Mouse (Mus musculus) forebrain, postnatal 0 days (tissue): ENCODE data around the gene Taf1d. TPM values are rescaled to one million over a fixed set of nuclear protein-coding genes. Genes with fewer than 3 reads are reported as not detected.

Source experiments
- ATAC-seq: fragments of 200-750 bp; cut with Nextera tagmentation; 2 replicates; pipeline ENCODE4 v1.8.0; 2017; ENCODE audit warnings: mild to moderate bottlenecking, moderate library complexity
- DNase-seq: peaks from one replicate; pipeline ENCODE4 v3.0.0-alpha.2; 2015
- H3K27ac ChIP-seq: fragments of 300-500 bp; sonication (generic); 2 replicates; pipeline ENCODE4 v1.5.1; 2014; ENCODE audit warnings: low read depth, mild to moderate bottlenecking, antibody characterized with exemption, low read length, moderate library complexity, mixed read lengths
- H3K27me3 ChIP-seq: fragments of 300-500 bp; sonication (generic); 2 replicates; pipeline ENCODE4 v1.6.1; 2014; ENCODE audit warnings: mild to moderate bottlenecking, low read length, mixed read lengths; ENCODE audit not compliant: insufficient read depth
- H3K36me3 ChIP-seq: fragments of 300-500 bp; sonication (generic); 2 replicates; pipeline ENCODE4 v1.6.1; 2014; ENCODE audit warnings: mild to moderate bottlenecking, moderate library complexity; ENCODE audit not compliant: insufficient read depth
- H3K4me1 ChIP-seq: fragments of 300-500 bp; sonication (generic); 2 replicates; pipeline ENCODE4 v1.6.1; 2014; ENCODE audit warnings: antibody characterized with exemption; ENCODE audit not compliant: insufficient read depth
- H3K4me2 ChIP-seq: fragments of 300-500 bp; sonication (generic); 2 replicates; pipeline ENCODE4 v1.6.1; 2014; ENCODE audit warnings: low read depth, mild to moderate bottlenecking, moderate library complexity
- H3K4me3 ChIP-seq: fragments of 300-500 bp; sonication (generic); 2 replicates; pipeline ENCODE4 v1.5.1; 2014; ENCODE audit warnings: low read depth, low read length, mixed read lengths
- H3K9ac ChIP-seq: fragments of 300-500 bp; sonication (generic); 2 replicates; pipeline ENCODE4 v1.6.1; 2014; ENCODE audit warnings: mild to moderate bottlenecking
- H3K9me3 ChIP-seq: fragments of 300-500 bp; sonication (generic); 2 replicates; pipeline ENCODE4 v1.6.1; 2016; ENCODE audit warnings: low read length
- CTCF ChIP-seq: sonication (generic); IDR thresholded peaks from 2 replicates; pipeline ENCODE4 v1.5.1; 2016; ENCODE audit warnings: antibody characterized with exemption, control low read depth, low read depth
- WGBS: fragments of 180-500 bp; shearing (Covaris S2); extraction: QIAGEN DNeasy Blood & Tissue Kit; methylation state at CpG from one replicate; pipeline ENCODE4 v1.1.7; 2014; 5-methylcytosine and 5-hydroxymethylcytosine counted together
- polyA plus RNA-seq: library from polyadenylated mRNA; unstranded; fragments of >200 nt; fragmentation: Nextera tagmentation; extraction: Ambion mirVana; gene quantifications from 2 replicates; pipeline ENCODE4 v1.2.1, GENCODE M21; 2015
- total RNA-seq: library from RNA; depleted of rRNA; stranded (reverse); fragments of >200 nt; gene quantifications from 2 replicates; pipeline ENCODE4 v1.2.3, GENCODE M21; 2014; rRNA removed

Gene Taf1d
- 80.7 and 96.7 TPM in 2 replicates for total RNA-seq
- 43.6 and 48.2 TPM in 2 replicates for polyA plus RNA-seq

GRCm38 (mm10) chr9:15305503-15306397 lies at the start of gene Taf1d:
Gene Taf1d, plus strand, starts transcription at chr9:15306214.
- DNase-seq = peak; percentile 95
- peak; percentile 98 for ATAC-seq
- Histone ChIP-seq H3K27ac (peak within 1 kb of the TSS; percentile 90), H3K36me3 (peaks cover 17% of the 10 kb centered on the region), H3K4me1 (peaks cover 15% of the 10 kb centered on the region), H3K4me3 (peak within 1 kb of the TSS; percentile 84), H3K4me2 (peak within 1 kb of the TSS; percentile 83), H3K27me3 (no peaks in the 10 kb centered on the region), H3K9ac (peak within 1 kb of the TSS; percentile 92), H3K9me3 (no peaks in the 10 kb centered on the region)
- no peak for TF ChIP-seq CTCF
- 14% methylated on average over 45 of the region's 45 CpGs for WGBS

GRCm38 (mm10) chr9:15256214-15256613 lies 49.8 kb upstream of the Taf1d start:
- no peak for TF ChIP-seq CTCF
- H3K9ac ChIP-seq = no peak overlapping the region
- no peak overlapping the region for H3K4me3 ChIP-seq
- H3K27ac ChIP-seq = no peak overlapping the region
- no peaks in the 10 kb centered on the region for H3K9me3 ChIP-seq
- peaks cover 19% of the 10 kb centered on the region; the same call in 1 of the 2 replicates for H3K36me3 ChIP-seq
- WGBS = 83% methylated on average over 3 of the region's 3 CpGs
- H3K4me1 ChIP-seq = no peaks in the 10 kb centered on the region
- DNase-seq (no peak), ATAC-seq (no peak)
- H3K27me3 ChIP-seq = no peaks in the 10 kb centered on the region
- no peak overlapping the region for H3K4me2 ChIP-seq

- no peak for DNase-seq
- Histone ChIP-seq H3K4me1 (no peaks in the 10 kb centered on the region), H3K4me2 (no peak overlapping the region), H3K27ac (no peak overlapping the region), H3K27me3 (no peaks in the 10 kb centered on the region), H3K36me3 (peaks cover 71% of the 10 kb centered on the region), H3K9ac (no peak overlapping the region), H3K9me3 (no peaks in the 10 kb centered on the region), H3K4me3 (no peak overlapping the region)
- WGBS = 97% methylated on average over 8 of the region's 8 CpGs
- no peak for ATAC-seq
- no peak for TF ChIP-seq CTCF
These were observed 44.0 kb upstream of the Taf1d start for GRCm38 (mm10) chr9:15261980-15262379.

- Histone ChIP-seq H3K4me1 (no peaks in the 10 kb centered on the region), H3K4me3 (no peak overlapping the region), H3K9me3 (no peaks in the 10 kb centered on the region), H3K36me3 (peaks cover 78% of the 10 kb centered on the region), H3K27me3 (no peaks in the 10 kb centered on the region), H3K27ac (no peak overlapping the region), H3K4me2 (no peak overlapping the region), H3K9ac (no peak overlapping the region)
- ATAC-seq = no peak
- DNase-seq = no peak
- 96% methylated on average over 10 of the region's 10 CpGs for WGBS
- no peak for TF ChIP-seq CTCF
These were observed 42.5 kb upstream of the Taf1d start for GRCm38 (mm10) chr9:15263487-15263886.

- ATAC-seq (no peak), DNase-seq (no peak)
- Histone ChIP-seq H3K4me2 (no peak overlapping the region), H3K27ac (no peak overlapping the region), H3K9me3 (no peaks in the 10 kb centered on the region), H3K9ac (no peak overlapping the region), H3K27me3 (no peaks in the 10 kb centered on the region), H3K4me1 (peaks cover 7% of the 10 kb centered on the region; the same call in 1 of the 2 replicates), H3K4me3 (no peak overlapping the region), H3K36me3 (peaks cover 72% of the 10 kb centered on the region)
- no peak for TF ChIP-seq CTCF
- 99% methylated on average over 2 of the region's 2 CpGs for WGBS
These were observed 32.0 kb upstream of the Taf1d start for GRCm38 (mm10) chr9:15273981-15274380.

GRCm38 (mm10) chr9:15276855-15277254 lies 29.2 kb upstream of the Taf1d start:
- no peak for TF ChIP-seq CTCF
- no peak for ATAC-seq
- 96% methylated on average over 4 of the region's 4 CpGs for WGBS
- peaks cover 44% of the 10 kb centered on the region for H3K36me3 ChIP-seq
- no peak overlapping the region for H3K4me2 ChIP-seq
- H3K4me1 ChIP-seq = peaks cover 11% of the 10 kb centered on the region
- H3K9me3 ChIP-seq = no peaks in the 10 kb centered on the region
- H3K4me3 ChIP-seq = no peak overlapping the region
- no peak overlapping the region for H3K27ac ChIP-seq
- DNase-seq = no peak
- H3K27me3 ChIP-seq = no peaks in the 10 kb centered on the region
- no peak overlapping the region for H3K9ac ChIP-seq

- no peak for TF ChIP-seq CTCF
- WGBS = 96% methylated on average over 3 of the region's 3 CpGs
- Histone ChIP-seq H3K27me3 (no peaks in the 10 kb centered on the region), H3K9me3 (no peaks in the 10 kb centered on the region), H3K36me3 (peaks cover 30% of the 10 kb centered on the region), H3K27ac (no peak overlapping the region), H3K9ac (no peak overlapping the region), H3K4me3 (no peak overlapping the region), H3K4me2 (0 out of 2 replicates have a peak overlapping the region, but pooled peaks have one; percentile 60), H3K4me1 (peaks cover 11% of the 10 kb centered on the region)
- DNase-seq (no peak), ATAC-seq (no peak)
These were observed 27.7 kb upstream of the Taf1d start for GRCm38 (mm10) chr9:15278343-15278742.
